Mouse (Mus musculus) myocyte (in vitro differentiated cells): Measurements from ENCODE around the gene 4930568D16Rik.

Experiments
- CEBPB ChIP-seq: IDR thresholded peaks from 2 replicates; pipeline ENCODE4 v1.6.1; 2011; ENCODE audit warnings: mild to moderate bottlenecking, moderate library complexity; ENCODE audit not compliant: poor library complexity, insufficient read depth, severe bottlenecking
- E2F4 ChIP-seq: IDR thresholded peaks from one replicate; pipeline ENCODE4 v1.6.1; 2011; ENCODE audit warnings: mild to moderate bottlenecking, control low read depth, moderate library complexity; ENCODE audit not compliant: insufficient read depth
- MAX ChIP-seq: IDR thresholded peaks from one replicate; pipeline ENCODE4 v1.6.1; 2011; ENCODE audit warnings: low read depth, mild to moderate bottlenecking, control low read depth
- MYOG ChIP-seq, 3 experiments: IDR thresholded peaks; one replicate each; pipeline ENCODE4 v1.6.1; 2011; ENCODE audit warnings: control low read depth in 2 of 3, low read depth in 2 of 3, mild to moderate bottlenecking in 2 of 3; ENCODE audit not compliant: insufficient read length in 2 of 3, control insufficient read depth in 1 of 3, insufficient read depth in 1 of 3
- POLR2A ChIP-seq: IDR thresholded peaks from one replicate; pipeline ENCODE4 v1.6.1; 2011; ENCODE audit warnings: low read depth, mild to moderate bottlenecking, control low read depth, moderate library complexity; ENCODE audit not compliant: insufficient read length
- POLR2AphosphoS2 ChIP-seq: IDR thresholded peaks from one replicate; pipeline ENCODE4 v1.6.1; 2011; ENCODE audit warnings: low read depth, control low read depth; ENCODE audit not compliant: insufficient read length
- REST ChIP-seq: IDR thresholded peaks from one replicate; pipeline ENCODE4 v1.6.1; 2011; ENCODE audit warnings: mild to moderate bottlenecking, control low read depth, moderate library complexity; ENCODE audit not compliant: insufficient read depth, insufficient read length
- SRF ChIP-seq: IDR thresholded peaks from one replicate; pipeline ENCODE4 v1.6.1; 2011; ENCODE audit warnings: low read depth; ENCODE audit not compliant: control insufficient read depth, insufficient read length
- TCF12 ChIP-seq: IDR thresholded peaks from one replicate; pipeline ENCODE4 v1.6.1; 2011; ENCODE audit warnings: mild to moderate bottlenecking, control low read depth; ENCODE audit not compliant: poor library complexity, insufficient read depth, severe bottlenecking
- TCF3 ChIP-seq: IDR thresholded peaks from one replicate; pipeline ENCODE4 v1.6.1; 2011; ENCODE audit warnings: low read depth, control low read depth; ENCODE audit not compliant: insufficient read length
- USF1 ChIP-seq: IDR thresholded peaks from one replicate; pipeline ENCODE4 v1.6.1; 2011; ENCODE audit warnings: low read depth, mild to moderate bottlenecking, control low read depth, moderate library complexity

DNA sequence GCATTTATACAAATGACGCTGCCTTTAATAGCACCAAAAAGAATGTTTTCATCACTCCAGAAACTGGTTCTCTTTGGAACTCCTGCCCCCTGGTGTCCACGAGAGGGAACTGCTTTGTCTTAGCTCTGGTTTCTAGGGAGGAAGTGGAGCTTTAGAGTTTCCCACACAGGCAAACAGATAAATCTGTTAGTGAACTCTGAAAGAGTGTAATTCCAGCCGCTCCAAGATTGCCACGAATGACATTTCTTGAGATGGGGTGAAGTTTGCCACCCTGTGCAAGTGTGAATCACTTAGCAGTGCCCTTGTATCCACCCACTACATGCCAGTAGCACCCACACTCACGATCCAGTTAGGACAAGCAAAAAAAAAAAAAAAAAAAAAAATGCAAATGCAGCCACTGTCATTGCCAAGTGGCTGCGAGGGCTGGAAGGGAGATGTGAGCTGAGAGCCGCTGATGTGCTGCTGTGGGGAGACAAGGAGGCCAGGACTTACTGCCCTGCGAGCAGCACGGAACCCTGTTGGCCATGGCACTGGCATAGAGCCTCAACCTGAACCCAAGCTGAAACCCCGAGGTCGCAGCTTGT, 30.2 kb upstream of the 4930568D16Rik start:
- TF ChIP-seq MAX = no peak
- TF ChIP-seq POLR2A = no peak
- TF ChIP-seq POLR2AphosphoS2 = no peak
- TF ChIP-seq USF1 = no peak
- no peak for TF ChIP-seq TCF12
- no peak for TF ChIP-seq E2F4
- no peak for TF ChIP-seq MYOG (IDR thresholded peaks at IDR 0.05; ENCODE audit: control insufficient read depth in 1 of 3, insufficient read depth in 1 of 3, insufficient read length in 2 of 3, low read depth in 2 of 3)
- TF ChIP-seq TCF3 = no peak
- no peak for TF ChIP-seq CEBPB
- TF ChIP-seq SRF = no peak
- no peak for TF ChIP-seq REST
